Mouse (Mus musculus) frontal cortex, postnatal 10 days (tissue): ENCODE data around the gene Rarg.
A peak's percentile ranks its signal among the peaks of the same experiment; 100 is the strongest.

Source experiments
- DNase-seq, 2 experiments: peaks; one replicate each; pipeline ENCODE4 v3.0.0; 2022; ENCODE audit warnings: low spot score in 2 of 2, mixed read lengths in 1 of 2

Gene Rarg

DNA sequence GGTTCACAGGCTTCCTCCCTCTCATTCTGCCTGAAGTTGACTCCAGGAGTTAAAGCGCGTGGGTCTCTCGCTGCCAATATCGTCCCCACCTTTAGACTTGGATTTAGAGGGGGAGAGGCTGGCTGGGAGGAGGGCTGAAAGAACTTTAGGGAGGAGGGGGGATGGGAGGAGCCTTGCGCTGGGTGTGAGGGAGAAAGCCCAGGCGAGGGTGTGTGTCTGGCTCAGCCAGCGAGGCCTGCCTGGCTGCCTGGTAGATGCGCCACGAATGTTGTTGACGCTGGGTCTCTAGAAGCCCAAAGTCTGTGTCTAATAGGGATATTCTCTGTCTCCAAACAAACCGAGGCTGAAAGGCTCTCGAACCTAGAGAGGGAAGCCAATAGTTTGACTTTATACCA is 756 bp upstream of the Rarg start:
- no peak for DNase-seq

DNA sequence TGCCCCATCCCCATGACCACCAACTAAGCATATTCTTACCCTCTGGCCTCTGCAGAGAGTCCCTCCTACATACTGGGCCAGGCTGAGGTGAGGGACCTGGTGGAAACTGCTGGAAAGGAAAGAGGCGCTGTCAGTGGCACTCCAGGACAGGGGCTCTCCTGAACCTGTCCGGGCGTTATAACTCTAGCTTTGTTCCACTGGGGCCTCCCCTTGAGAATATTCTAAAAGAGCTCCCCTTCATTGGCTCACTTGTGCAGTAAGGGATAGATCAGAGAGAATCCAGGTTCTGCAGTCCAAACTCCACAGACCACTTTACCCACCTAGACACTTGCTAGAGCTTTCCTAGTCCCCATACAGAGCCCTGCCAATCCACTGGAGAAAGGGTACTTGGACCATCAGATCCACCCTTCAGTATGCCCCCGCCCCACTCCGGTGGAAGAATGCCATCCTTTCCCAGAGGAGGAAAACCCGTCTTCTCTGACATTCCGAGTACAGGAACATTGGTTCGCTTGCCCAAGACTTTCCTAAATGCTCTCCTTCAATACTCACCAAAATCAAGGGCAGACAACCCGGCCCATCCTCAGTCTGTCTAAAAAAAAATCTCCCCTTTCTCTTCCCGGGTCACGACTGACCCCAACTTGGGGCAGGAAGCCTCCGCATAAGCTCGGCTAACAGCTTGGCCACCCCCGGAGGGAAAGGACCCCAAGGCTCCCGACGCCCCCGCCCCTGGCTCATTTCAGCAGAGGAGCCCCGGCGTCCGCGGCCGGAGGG is 701 bp downstream of the Rarg start:
- DNase-seq, result no peak

DNA sequence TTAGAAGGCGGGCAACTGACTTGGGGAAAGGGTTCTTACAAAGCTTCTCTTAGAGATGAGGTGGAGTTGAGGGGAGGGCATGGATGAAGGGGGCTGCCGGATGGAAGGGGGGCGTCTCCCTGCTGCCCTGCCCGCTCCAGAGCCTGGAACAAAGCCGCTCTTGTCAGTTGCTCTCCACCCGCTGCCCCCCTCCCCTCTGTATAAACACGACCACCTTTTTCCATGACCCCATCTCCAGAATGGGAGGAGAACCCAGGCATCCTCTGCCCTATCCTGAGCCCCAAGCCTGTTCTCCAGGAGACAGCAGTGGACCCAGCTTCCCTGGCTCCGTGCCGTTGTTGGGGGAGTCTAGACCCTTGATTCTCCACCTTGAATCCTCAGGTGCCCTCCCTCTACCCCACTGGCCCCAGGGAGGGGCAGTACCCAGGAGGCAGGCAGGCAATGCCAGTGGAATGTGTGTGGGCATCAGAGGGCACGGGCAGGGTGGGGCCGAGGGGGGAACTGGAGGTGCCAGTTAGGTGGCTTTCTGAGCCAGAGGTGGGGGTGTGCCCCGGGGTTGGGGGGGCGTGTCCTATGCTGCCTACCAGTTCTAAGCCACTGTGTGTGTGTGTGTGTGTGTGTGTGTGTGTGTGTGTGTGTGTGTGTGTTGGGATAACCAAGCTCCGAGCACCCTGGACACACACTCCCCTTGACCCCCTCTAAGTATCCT is 1.6 kb downstream of the Rarg start:
- DNase-seq, result no peak

DNA sequence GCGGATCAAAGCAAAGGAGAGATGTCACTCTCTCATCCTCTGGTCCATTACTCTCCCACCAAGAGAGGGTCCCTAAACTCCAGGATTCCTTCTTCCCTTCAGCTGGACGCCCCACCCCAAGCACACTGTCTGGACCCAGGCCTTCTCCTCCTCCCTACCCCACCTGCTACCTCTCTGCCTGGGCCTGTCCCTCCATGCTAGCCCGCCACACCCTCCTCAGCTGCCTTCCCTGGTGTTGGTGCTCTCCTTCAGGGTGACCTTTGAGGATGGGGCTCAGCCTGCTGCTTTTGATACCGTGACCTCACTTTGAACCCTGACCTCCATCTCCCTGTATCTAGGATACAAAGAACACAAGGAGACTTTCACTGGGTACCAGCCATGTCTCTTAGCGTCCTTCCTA is 6.8 kb downstream of the Rarg start:
- DNase-seq, result no peak

DNA sequence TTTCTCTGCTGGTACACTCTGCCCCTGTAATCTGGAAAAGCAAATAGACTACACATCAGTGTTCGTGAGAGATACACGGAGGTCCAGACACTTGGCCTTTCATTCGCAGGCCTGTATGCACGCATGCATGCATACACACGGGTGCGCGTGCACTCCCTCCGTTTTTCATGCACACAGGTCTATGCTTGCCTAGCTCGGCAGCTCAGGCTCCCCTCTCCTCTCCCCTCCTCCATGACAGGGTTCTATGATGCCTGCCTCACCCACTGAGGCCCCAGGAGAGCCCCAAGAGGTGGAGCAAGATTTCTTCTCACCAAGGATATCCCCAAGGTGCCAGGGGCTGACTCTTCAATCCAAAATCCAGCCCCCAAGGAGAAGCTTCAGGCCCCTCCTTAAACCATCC is 7.3 kb downstream of the Rarg start:
- no peak for DNase-seq

DNA sequence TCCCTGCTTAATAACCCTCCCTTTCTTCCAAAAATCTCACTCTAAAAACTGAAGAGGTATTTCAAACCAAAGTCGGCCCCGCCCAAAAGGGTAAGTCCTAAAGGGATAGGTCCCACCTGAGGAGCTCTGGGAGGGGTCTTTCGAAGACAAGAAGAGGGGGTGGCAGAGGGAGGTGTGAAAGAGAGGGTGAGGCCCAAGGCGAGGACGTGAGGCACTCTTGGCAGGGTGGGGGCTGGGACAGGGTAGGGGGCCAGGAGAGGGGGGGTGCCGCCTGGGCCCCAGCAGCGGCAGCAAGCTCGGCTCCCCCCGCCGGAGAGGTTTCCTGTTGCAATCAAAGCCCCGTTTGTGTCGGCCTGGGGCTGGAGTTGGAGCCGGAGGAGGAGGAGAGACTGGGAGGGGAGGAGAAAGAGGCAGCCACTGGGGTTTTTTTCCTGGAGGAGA is 8.0 kb downstream of the Rarg start:
- no peak for DNase-seq

DNA sequence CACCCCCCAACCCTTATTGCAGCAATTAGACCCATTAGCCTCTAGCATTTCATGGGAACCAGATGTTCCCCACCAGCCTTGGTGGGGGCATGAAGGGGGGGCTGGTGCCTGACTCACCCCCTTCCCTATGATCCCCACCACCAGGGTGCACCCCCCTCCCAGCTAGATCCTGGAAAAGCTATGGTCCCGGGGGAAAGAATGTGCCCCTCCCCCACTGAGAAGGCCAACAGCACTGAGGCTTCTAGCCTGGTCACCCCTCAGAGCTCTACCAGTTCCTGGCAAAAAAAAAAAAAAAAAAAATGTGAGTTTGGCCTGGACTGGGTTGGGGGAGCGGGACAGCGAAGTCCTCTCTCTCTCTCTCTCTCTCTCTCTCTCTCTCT is 8.5 kb downstream of the Rarg start:
- no peak for DNase-seq

DNA sequence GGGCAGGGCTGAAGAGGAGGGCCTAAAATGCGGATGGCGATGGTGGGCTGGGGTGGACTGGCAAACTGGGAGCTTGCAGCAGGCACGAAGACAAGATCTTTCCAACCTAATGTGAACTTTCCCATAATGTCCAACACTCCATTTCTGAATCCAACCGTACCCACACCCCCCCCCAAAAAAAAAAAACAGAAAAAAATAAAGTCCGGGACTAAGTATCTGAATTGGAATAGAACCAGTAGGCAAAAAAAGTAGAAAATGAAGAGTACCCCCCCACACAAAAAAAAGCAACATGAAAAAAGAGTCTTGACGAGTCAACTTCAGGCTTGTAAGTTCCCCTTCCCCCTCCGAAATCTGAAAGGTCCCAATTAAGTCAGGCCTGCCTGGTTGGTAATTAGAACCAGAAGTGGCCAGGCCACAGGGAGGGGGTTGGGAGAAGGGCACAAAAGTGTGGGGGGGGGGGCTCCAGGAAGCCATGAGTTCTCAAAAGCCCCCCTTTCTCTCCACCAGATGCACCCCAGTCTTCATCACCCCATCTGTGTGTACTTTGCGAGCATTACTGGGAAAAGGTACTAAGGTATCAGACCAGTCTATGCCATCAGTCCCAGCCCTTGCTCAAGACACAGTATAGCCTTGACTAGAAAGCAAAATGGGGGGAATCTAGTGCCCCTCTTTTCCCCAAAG is 9.0 kb downstream of the Rarg start:
- no peak for DNase-seq

DNA sequence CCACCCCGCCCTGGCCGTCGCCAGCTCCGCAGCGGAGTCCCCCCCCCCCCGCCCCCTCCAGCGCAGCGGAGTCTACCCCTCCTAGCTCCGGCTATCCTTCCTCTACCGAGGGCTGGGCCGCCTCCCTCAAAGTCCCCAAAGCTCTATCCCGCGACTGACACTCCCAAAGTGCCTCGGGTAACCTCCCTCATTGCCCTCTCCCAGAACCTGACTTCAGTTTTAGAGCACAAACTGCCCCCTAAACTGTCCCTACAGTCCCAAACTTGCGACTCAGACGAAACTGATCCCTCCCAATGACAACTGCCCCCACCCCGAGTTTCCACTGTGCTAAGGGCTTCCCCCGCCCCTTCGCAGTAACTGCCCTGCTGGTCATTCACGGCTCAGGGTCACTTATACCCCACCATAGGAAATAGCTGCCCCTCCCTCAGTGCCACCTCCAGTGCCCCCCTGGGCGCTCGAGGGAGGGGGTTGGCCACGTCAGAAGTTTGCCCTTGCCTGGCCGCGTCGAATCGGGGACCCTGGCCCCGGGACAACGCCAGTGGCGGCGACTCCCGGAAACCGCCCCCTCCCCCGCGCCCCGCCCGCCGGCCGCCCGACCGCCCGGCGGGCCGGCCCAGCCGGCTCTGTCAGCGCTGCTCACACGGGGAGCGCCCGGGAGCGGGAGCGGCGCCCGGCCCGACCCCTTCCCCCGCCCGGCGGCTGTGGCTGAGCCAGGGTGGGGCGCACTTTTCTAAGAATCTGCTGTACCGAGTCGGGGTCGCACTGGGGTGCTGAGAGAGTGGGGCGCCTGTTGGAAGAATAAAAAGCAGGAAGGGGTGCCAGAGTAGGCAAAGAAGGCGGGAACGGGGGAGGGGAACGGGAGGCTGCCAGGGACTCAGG is 9.8 kb downstream of the Rarg start:
- DNase-seq, result no peak

DNA sequence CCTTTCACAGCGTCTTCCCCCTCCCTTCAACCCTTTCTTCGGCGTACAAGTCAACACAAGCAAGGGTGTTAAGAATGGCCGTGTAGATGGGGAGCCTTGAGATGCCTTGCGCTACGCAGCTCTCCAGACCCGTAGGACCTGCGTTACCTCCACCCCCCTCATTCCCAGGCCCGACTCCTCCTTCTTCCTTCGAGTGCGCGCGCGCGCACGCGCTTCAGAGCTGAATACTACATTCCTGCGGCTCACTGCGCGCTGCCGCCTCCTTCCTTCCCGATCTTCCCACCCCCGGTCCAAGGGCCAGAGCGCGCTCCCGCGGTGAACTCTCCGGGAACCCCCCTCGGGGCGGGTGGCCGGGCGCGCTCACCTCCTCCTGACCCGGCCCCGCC is 10.5 kb downstream of the Rarg start:
- DNase-seq, result peak; percentile 84 to 85

DNA sequence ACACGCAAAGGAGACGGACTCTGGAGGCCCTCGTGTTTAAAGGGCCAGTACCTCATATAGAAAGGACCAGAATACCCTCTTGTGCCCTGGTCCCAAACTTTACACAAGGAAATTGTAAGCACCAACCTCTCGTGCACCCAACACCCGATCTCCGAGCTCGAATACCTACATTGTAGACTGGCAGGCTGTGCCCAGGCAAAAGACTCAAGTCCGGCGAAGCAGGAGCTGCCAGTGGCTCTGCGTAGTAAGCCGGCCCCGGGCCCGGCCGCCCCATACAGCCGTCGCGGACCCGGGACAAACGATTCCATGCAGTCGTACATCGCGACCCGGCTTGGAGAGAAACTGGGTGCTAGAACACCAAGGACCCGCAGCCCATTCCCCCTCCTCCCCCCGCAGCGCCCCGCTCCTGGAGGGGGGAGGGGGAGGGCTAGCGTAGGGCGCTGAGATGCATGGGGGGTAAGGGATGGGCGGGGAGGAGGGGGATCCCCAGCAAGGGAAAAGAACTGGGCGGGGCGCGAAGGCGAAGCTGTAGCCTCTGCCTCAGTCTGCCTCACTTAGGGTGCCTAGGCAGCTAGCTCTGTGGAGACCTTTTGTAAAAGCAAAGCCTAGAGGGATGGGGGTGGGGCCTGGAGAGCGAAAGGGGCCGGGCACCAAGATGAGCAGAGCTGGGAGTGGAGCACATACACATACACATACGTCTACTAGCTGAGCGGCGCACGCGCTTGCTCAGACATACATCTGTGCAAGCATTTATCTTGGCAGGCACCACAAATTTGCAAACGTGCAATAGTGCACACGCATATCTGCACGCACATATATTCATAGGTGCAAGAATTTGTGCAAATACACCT is 11.2 kb downstream of the Rarg start:
- DNase-seq, result peak; percentile 68 to 71

DNA sequence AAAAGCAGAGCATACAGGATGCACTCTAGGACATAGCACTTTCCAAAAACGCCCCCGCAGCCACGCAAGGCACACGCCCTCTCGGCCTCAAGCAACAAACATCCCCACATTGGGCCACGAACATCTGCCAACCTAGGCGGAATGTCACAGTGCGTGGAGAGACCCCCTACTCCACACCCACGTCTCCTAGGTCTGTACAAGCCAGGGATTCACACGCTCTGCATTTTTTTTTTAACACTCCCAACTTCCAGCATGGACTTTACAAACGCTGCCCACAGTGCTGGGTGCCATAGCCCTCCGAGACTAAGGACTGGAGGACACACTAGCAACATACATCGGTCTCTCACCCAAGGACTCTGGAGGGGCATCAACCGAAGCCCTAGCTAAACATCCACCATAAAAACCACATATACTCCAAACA is 11.8 kb downstream of the Rarg start:
- no peak for DNase-seq

DNA sequence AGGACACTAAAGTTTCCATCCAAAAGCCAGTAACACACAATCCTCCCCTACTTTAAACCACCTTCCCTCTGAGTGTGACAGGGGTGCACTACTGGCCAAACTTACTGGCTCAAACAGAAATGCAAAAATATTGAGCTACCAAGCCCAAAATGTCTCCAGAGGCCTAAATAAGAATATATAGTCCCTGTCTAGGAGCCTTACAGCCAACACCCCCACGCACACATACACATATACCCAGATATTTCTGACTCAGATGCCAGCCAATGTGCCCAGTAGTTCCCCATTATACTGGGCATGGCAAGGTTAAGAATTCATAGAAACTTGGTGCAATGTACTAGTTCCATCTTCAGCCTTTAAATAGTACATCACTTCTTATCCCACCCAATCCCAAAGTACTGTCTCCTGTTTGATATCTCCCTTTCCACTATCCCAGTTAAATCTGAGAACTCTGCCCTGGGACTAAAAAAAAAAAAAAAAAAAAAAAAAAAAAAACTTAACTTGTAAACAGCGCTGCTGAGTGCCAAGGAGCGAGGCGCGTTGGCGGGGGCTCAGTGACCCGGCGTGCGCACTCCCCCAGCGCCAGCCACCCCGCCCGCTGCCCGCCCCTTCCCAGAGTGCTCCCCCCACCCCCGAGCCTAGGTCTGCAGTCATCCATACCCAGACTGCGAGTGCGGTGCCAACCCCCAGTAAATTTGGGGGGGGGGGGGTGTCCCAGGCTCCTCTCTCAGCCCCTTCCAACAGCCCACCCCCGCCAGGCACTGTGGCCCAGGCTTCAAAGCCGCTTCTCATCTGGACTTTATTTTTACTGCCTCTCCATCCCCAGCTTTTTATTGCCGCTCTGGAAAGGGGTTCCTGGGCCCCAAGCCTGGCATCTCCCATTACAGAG is 12.8 kb downstream of the Rarg start:
- DNase-seq, result no peak

DNA sequence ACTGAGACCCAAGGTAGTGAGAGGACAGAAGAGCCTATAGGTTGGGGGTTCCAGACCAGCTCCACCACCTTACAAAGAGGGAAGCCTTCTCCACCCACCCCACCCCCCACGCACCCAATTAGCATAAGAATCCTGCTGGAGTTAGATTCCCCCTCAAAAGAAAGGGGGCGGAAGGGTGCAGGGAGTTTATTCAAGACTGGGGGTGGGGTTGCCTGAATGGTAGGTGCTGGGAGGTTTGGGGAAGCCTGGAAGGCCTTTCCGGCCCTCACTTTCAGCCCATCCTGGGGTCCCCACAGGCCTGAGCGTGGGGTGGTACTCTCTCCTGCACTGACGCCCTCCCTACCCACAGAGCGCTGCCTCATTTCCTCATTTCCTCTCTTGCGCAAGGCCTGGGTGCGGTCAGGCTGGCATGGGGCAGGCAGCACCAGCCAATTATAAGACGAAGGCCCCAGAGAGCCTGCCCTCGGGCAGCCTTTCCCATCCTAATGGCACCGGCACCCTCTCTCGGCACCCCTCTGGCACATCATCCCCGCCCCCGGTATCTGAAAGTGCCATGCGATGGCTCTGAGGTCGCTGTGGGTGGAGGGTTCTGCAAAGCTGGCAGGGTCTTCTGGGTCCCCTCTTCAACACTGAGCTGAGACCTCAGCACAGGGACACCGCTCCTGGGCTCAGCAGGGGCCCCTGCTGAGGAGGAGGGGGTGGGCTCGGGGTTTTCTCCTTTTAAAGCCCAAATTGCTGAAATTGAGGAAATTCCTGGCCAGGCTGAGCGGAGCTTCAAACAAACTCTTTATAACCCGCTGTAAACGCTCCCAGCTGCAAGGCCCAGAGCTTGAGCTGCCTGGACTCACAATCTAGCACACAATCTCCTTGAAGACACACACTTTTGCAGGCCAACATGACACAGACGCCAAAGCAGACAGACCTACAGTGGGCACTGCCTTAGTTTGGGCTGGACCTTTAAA is 13.8 kb downstream of the Rarg start:
- no peak for DNase-seq

DNA sequence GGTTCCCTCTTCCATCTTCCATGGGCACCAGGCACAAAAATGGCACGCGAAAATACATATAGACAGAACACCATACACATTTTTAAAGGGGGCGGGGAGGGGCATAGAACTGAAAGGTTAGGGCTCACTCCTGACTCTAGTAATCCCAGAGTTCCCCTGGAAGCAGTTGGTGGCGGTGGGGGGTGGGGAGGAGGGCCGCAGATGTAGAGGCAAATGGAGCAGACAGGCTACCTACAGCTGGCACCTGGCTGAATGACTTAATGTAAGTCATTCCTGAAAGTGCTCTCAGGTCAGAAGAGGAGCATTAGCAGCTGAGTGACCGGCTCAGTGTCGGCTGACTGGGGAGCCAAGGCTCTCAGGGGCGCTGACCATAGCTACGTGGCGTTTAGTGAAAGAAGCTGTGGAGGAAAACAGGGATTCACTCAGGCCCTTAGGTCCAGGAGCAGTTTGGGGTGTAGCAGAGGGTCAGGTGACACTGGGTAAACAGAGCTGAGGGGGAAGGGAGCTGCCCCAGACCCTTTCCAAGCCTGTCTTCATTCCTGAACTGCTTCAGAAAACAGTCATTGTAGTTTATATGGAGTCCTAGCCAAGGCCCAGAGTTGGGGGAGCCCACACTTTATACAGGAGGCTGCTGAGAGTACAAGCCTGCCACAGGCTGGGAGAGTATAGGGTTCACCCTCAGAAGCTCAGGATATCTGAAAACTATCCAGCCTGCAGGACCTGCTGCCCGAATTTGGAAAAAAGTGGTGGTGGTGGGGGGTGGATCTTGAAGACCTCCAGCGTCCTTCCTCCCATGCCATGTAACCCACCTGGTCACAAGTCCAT is 14.7 kb downstream of the Rarg start:
- DNase-seq, result no peak

DNA sequence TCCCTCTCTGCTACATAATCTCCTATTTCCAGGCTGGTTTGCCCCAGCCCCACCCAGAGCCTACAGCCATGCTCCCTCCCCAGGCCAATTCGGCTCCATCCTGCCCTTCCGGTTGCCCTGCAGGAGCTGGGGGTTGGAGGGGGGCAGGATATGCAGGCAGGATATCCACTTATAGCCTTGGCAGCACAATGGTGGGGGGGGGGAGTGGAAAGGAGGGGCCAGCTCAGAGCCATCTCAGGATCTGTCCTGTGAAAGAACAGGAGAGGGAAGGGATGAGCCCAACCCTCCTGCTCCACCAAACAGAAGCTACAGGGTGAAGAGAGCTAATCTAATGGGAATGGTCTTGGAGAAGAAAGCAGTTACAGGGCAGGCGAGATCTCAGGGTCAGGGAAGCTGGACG is 16.7 kb downstream of the Rarg start:
- DNase-seq, result no peak

DNA sequence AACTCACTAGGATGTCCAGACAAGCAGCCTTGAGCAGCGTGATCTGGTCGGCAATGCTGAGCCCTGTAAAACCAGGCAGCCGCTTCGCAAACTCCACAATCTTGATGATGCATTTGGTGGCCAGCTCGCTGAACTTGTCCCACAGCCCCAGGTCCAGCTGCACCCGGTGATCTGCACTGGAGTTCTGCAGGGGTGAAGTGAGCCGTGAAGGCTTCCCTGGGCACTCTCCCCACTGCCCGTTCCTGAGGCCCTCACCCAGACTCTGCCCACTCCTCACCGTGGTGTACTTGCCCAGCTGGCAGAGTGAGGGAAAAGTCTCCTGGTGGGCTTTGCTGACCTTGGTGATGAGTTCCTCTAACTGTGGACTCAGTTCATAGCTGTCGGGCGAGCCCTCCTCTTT is 17.5 kb downstream of the Rarg start:
- DNase-seq, result no peak

DNA sequence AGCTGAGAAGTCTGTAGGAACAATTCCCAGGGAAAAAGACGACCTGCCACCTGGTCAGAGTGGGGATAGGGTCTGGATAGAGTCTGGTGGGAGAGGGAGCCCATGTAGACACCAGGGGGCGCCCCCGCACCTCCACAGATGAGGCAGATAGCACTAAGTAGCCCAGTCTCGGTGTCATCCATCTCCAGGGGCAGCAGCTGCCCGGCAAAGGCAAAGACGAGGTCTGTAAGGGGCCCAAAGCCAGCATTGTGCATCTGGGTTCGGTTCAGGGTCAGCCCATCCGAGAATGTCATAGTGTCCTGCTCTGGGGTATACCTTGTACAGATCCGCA is 18.1 kb downstream of the Rarg start:
- DNase-seq, result peak; percentile 66 to 68
